Mouse (Mus musculus) embryonic fibroblast, embryonic 13.5 days (primary cell): ENCODE results near the gene Adra1b. TPM values are rescaled to one million over a fixed set of nuclear protein-coding genes. Genes with fewer than 3 reads are reported as not detected.

Source experiments
- H3K27ac ChIP-seq: 2 replicates; pipeline ENCODE4 v1.5.1; 2012; ENCODE audit warnings: low read length, control low read depth, inconsistent platforms; ENCODE audit not compliant: insufficient read depth
- H3K4me1 ChIP-seq: 2 replicates; pipeline ENCODE4 v1.6.1; 2011; ENCODE audit warnings: low read length; ENCODE audit not compliant: control insufficient read depth, insufficient read depth
- H3K4me3 ChIP-seq: 2 replicates; pipeline ENCODE4 v1.5.1; 2011; ENCODE audit warnings: mild to moderate bottlenecking, control low read depth, low read length; ENCODE audit not compliant: insufficient read depth
- CTCF ChIP-seq: IDR thresholded peaks from 2 replicates; pipeline ENCODE4 v1.5.1; 2011; ENCODE audit warnings: mild to moderate bottlenecking, control low read depth, low read length, moderate library complexity, borderline replicate concordance; ENCODE audit not compliant: insufficient read depth
- POLR2A ChIP-seq: IDR thresholded peaks from 2 replicates; pipeline ENCODE4 v1.6.1; 2011; ENCODE audit warnings: low read depth, mild to moderate bottlenecking, control low read depth, low read length, moderate library complexity
- polyA plus RNA-seq: library from polyadenylated mRNA; stranded (reverse); fragments of >200 nt; gene quantifications from 2 replicates; pipeline ENCODE4 v1.2.4, GENCODE M21; 2011; ENCODE audit warnings: low read depth; ENCODE audit not compliant: missing spikeins, insufficient read length

The Adra1b gene
- polyA plus RNA-seq, 1 experiment, result 2.7 TPM

- TF ChIP-seq CTCF, result no peak
- TF ChIP-seq POLR2A, result no peak
- Histone ChIP-seq H3K27ac (no peak overlapping the region), H3K4me1 (peaks cover 5% of the 10 kb centered on the region; the same call in 1 of the 2 replicates), H3K4me3 (no peak overlapping the region)
These were observed 117.9 kb downstream of the Adra1b start for GRCm38 (mm10) chr11:43783106-43783505.

GRCm38 (mm10) chr11:43779551-43779950 is 121.5 kb downstream of the Adra1b start:
- peaks cover 6% of the 10 kb centered on the region for H3K4me1 ChIP-seq
- H3K27ac ChIP-seq, result 0 out of 2 replicates have a peak overlapping the region, but pooled peaks have one; percentile 6
- no peak overlapping the region for H3K4me3 ChIP-seq
- TF ChIP-seq CTCF (no peak), POLR2A (no peak)

GRCm38 (mm10) chr11:43776324-43776694 is 124.7 kb downstream of the Adra1b start:
- TF ChIP-seq POLR2A, result no peak
- no peak for TF ChIP-seq CTCF
- Histone ChIP-seq H3K4me3 (no peak overlapping the region), H3K27ac (no peak overlapping the region), H3K4me1 (peaks cover 3% of the 10 kb centered on the region; the same call in 1 of the 2 replicates)

GRCm38 (mm10) chr11:43775469-43776323 is 125.3 kb downstream of the Adra1b start:
- Histone ChIP-seq H3K4me3 (no peak overlapping the region), H3K27ac (no peak overlapping the region), H3K4me1 (peaks cover 3% of the 10 kb centered on the region; the same call in 1 of the 2 replicates)
- no peak for TF ChIP-seq POLR2A
- TF ChIP-seq CTCF, result no peak

GRCm38 (mm10) chr11:43773725-43774124 is 127.3 kb downstream of the Adra1b start:
- H3K4me3 ChIP-seq, result no peak overlapping the region
- TF ChIP-seq CTCF (no peak), POLR2A (no peak)
- H3K27ac ChIP-seq, result peak overlapping the region; percentile 14
- peaks cover 3% of the 10 kb centered on the region; the same call in 1 of the 2 replicates for H3K4me1 ChIP-seq

GRCm38 (mm10) chr11:43770110-43770509 is 130.9 kb downstream of the Adra1b start:
- TF ChIP-seq POLR2A (no peak), CTCF (no peak)
- no peak overlapping the region for H3K4me3 ChIP-seq
- peaks cover 7% of the 10 kb centered on the region; the same call in 1 of the 2 replicates for H3K4me1 ChIP-seq
- H3K27ac ChIP-seq, result no peak overlapping the region

GRCm38 (mm10) chr11:43767749-43768148 is 133.3 kb downstream of the Adra1b start:
- no peak overlapping the region for H3K4me3 ChIP-seq
- TF ChIP-seq POLR2A (no peak), CTCF (no peak)
- H3K4me1 ChIP-seq, result peaks cover 4% of the 10 kb centered on the region; the same call in 1 of the 2 replicates
- H3K27ac ChIP-seq, result no peak overlapping the region

- H3K27ac ChIP-seq, result no peak overlapping the region
- TF ChIP-seq POLR2A (no peak), CTCF (peak; percentile 93)
These were observed 133.9 kb downstream of the Adra1b start for GRCm38 (mm10) chr11:43766922-43767648.

GRCm38 (mm10) chr11:43758436-43758835 is 142.6 kb downstream of the Adra1b start:
- TF ChIP-seq CTCF, result no peak
- TF ChIP-seq POLR2A, result no peak
- Histone ChIP-seq H3K27ac (no peak overlapping the region), H3K4me3 (no peak overlapping the region), H3K4me1 (no peaks in the 10 kb centered on the region)

More at GRCm38 (mm10) chr11:43766922-43767648, 133.9 kb downstream of the Adra1b start:
- H3K4me3 ChIP-seq, result peak overlapping the region; percentile 58
- H3K4me1 ChIP-seq, result peaks cover 4% of the 10 kb centered on the region; the same call in 1 of the 2 replicates

GRCm38 (mm10) chr11:43755411-43755810 is 145.6 kb downstream of the Adra1b start:
- H3K27ac ChIP-seq, result no peak overlapping the region
- no peaks in the 10 kb centered on the region for H3K4me1 ChIP-seq
- TF ChIP-seq CTCF, result no peak
- TF ChIP-seq POLR2A, result no peak
- no peak overlapping the region for H3K4me3 ChIP-seq
